Mouse (Mus musculus) megakaryocyte, embryonic 14.5 days (primary cell): ENCODE measurements around the gene Ddx28. TPM values are rescaled to one million over a fixed set of nuclear protein-coding genes. Genes with fewer than 3 reads are reported as not detected.
A peak's percentile ranks its signal among the peaks of the same experiment; 100 is the strongest.

ENCODE experiments used
- H3K27me3 ChIP-seq: replicated peaks from 2 replicates; pipeline ENCODE3; 2012; ENCODE audit warnings: inconsistent platforms
- H3K36me3 ChIP-seq: replicated peaks from 2 replicates; pipeline ENCODE3; 2012; ENCODE audit warnings: low read length, inconsistent platforms, mixed read lengths
- H3K4me1 ChIP-seq: 2 replicates; pipeline ENCODE4 v1.6.1; 2012; ENCODE audit warnings: inconsistent platforms
- H3K4me3 ChIP-seq: replicated peaks from 2 replicates; pipeline ENCODE3; 2012; ENCODE audit warnings: moderate library complexity, mild to moderate bottlenecking, inconsistent platforms
- H3K9me3 ChIP-seq: 2 replicates; pipeline ENCODE4 v1.6.1; 2012; ENCODE audit warnings: inconsistent platforms
- FLI1 ChIP-seq: IDR thresholded peaks from 2 replicates; pipeline ENCODE4 v1.6.1; 2012; ENCODE audit warnings: low read length, inconsistent platforms, mixed read lengths
- GATA1 ChIP-seq: IDR thresholded peaks from 3 replicates; pipeline ENCODE4 v1.6.1; 2012; ENCODE audit warnings: mixed read lengths, low read length, inconsistent platforms, borderline replicate concordance
- polyA plus RNA-seq: library from polyadenylated mRNA; stranded (reverse); fragments of >175 nt; gene quantifications from 2 replicates; pipeline ENCODE4 v1.2.3, GENCODE M21; 2012; ENCODE audit warnings: low replicate concordance; ENCODE audit not compliant: insufficient read depth

Gene Ddx28
- polyA plus RNA-seq, 1 experiment = 10.4 TPM

DNA sequence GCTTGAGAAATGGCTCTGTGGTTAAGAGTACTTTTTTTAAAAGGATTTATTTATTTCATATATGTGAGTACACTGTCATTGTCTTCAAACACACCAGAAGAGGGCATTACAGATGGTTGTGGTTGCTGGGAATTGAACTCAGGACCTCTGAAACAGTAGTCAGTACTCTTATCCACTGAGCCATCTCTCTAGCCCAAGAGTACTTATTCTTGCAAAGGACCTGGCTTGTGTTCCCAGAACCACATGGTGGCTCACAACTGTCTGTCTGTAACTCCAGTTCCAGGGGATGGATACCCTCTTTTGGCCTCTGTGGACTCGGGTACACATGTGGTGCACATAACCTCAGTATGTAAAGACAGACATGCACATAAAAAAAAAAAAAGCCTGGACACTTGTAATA, 42.3 kb downstream of the Ddx28 start:
- no peaks in the 10 kb centered on the region for H3K9me3 ChIP-seq
- TF ChIP-seq FLI1 (no peak), GATA1 (no peak)

DNA sequence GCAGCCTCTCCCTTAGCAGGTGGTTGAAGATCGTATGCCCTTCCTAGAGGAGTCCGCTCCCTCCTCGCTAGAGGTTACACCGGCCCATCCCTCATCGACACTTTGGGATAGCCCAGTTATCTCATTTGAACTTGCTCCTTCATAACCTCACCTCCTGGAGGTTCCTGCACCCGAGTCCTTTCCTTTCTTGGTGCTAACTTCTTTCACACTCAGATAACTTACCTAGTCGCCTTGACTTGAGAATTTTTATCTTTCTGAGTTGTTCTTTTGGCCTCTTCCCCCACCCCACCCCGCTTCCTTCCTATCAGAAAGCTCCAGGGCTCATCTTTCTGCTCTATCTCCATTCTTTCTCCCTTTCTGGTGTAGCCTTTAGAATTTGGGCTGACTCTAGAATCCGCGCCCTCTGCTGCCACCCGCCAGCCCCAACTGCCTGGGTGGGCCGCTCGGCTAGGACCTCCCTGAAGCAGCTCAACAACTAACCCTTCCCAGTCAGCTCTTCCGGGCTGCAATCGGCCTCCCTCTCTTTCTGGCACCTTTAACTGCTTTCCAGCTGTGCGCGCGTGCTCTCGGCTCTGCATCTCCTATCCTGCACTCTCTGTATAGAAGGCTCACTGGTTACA, 44.9 kb downstream of the Ddx28 start:
- Histone ChIP-seq H3K4me1 (peaks cover 53% of the 10 kb centered on the region), H3K27me3 (peaks cover 32% of the 10 kb centered on the region), H3K36me3 (no peaks in the 10 kb centered on the region), H3K9me3 (no peaks in the 10 kb centered on the region), H3K4me3 (peak overlapping the region; percentile 94)
- TF ChIP-seq GATA1 (no peak), FLI1 (no peak)

More for the DNA sequence above, 42.3 kb downstream of the Ddx28 start:
- Histone ChIP-seq H3K36me3 (no peaks in the 10 kb centered on the region), H3K4me1 (peaks cover 36% of the 10 kb centered on the region), H3K27me3 (peaks cover 20% of the 10 kb centered on the region), H3K4me3 (no peak overlapping the region)

DNA sequence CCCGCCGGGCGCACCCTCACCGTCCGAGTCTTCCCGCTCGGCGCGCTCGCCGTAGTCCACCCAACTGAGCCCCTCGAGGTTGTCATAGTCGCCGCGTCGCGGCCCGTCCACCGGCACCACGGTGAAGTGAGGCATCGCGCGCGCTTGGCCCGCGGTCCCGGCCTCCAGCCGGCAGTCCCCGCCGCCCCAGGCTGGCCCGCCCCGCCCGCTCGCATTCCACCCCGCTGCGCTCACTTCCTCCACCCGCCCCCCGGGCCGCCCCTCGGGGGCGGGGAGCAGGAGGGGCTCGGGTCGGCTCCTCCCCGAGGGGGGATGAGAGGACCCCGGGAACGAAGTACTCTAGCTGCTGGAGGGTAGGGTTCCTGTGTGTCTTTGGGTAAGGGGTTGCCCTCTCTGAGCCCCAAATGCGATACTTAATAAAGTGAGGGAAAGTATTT, 45.8 kb downstream of the Ddx28 start, which contains the start of gene Slc12a4:
Gene Slc12a4, minus strand, starts transcription at position 193 of the 437 bp plus-strand sequence.
- peak within 1 kb of the TSS; percentile 94 for H3K4me3 ChIP-seq
- peaks cover 61% of the 10 kb centered on the region for H3K4me1 ChIP-seq
- TF ChIP-seq GATA1 = no peak
- TF ChIP-seq FLI1 = no peak

DNA sequence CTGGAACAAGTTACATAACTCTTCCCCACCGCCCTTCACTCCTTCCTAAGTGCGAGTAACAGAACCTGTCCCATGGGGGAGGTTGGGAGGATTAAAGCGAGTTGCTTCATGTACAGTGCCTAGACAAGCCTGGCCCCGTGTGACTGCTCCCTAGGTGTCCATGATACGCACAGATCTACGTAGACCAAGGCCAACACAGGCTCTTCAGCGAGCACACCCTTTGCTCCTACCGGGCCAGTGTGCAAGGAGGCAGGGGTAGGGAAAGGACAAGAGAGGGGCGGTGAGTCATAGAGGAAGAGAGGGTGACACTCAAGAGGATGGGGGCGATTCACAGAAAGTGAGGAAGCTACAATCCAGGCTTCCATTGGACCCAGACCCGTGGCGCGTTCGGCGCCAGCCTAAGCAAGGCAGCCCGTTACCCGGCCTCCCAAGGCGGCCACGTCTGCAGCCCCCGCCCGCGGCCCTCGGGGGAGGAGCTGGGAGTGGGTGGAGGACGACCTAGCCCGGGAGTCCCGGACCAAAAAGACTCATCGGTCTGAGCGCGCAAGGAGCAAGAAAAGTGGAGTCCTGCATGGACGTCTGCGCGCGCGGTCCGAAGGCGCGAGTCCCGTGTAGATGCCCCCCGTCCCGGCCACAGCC, 46.3 kb downstream of the Ddx28 start:
- Histone ChIP-seq H3K9me3 (no peaks in the 10 kb centered on the region), H3K36me3 (peaks cover 1% of the 10 kb centered on the region), H3K4me3 (peak overlapping the region; percentile 94), H3K4me1 (peaks cover 67% of the 10 kb centered on the region), H3K27me3 (peaks cover 37% of the 10 kb centered on the region)
- TF ChIP-seq FLI1 (no peak), GATA1 (no peak)

More for the DNA sequence above, 45.8 kb downstream of the Ddx28 start, which contains the start of gene Slc12a4:
- H3K36me3 ChIP-seq = no peaks in the 10 kb centered on the region
- H3K27me3 ChIP-seq = peaks cover 36% of the 10 kb centered on the region
- no peaks in the 10 kb centered on the region for H3K9me3 ChIP-seq

DNA sequence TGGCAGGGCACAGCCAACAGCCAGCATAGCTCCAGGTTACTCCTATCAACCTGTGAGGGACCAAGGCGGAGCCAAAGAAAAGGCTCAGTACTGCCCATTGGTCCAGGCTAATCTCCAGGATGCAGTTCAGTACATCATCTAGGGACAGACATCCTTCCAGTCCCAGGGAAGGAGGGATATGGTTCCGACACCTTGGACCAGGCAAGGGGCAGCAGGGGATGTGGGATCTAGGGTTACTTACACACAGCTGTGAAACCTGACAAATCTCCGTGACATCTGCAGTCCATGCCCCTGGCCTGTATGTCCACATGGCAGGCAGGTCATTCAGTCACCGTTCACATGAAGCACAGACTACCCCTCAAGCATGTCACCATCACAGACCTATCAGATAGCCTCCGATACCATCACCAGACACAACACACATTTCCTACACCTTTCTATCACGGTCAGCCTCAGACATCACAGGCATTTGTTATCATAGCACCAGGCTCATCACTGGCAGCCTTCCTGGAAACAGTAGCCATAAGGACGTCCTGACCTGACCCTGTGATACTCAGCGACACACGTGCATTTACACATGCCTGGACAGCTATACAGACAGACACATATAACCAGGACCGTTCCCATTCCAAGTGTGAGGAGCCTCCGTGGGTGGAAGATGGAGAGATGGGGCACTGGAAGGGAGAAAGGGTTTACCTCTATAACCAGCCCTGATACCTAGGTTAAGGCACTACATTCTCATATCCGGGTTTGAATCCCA, 47.0 kb downstream of the Ddx28 start:
- H3K4me3 ChIP-seq = peak overlapping the region; percentile 94
- H3K36me3 ChIP-seq = peaks cover 7% of the 10 kb centered on the region
- TF ChIP-seq FLI1 (no peak), GATA1 (no peak)
- no peaks in the 10 kb centered on the region for H3K9me3 ChIP-seq
- peaks cover 70% of the 10 kb centered on the region for H3K4me1 ChIP-seq
- H3K27me3 ChIP-seq = peaks cover 42% of the 10 kb centered on the region

DNA sequence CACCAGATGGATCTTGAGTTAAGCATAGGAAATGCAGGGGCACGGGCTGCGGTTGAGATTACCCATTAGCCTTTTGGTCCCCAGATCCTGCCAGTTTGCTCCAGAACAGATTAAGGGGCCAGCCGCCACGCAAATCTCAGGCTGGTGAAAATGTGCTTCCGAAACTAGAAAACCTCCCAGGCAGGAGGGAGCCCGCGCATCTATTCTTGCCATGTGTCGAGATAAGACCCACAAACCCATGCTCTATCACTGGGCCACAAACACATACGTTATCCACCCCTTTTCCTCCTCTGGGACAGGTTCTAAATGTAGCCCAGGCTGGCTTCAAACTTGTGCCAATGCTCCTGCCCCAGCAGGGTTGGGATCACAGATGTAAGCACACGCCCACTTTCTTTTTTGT, 50.1 kb downstream of the Ddx28 start:
- no peaks in the 10 kb centered on the region for H3K9me3 ChIP-seq
- peak overlapping the region; percentile 70 for H3K4me3 ChIP-seq
- H3K27me3 ChIP-seq = peaks cover 51% of the 10 kb centered on the region
- TF ChIP-seq FLI1 (no peak), GATA1 (no peak)
- H3K36me3 ChIP-seq = peaks cover 19% of the 10 kb centered on the region
- peaks cover 67% of the 10 kb centered on the region for H3K4me1 ChIP-seq

DNA sequence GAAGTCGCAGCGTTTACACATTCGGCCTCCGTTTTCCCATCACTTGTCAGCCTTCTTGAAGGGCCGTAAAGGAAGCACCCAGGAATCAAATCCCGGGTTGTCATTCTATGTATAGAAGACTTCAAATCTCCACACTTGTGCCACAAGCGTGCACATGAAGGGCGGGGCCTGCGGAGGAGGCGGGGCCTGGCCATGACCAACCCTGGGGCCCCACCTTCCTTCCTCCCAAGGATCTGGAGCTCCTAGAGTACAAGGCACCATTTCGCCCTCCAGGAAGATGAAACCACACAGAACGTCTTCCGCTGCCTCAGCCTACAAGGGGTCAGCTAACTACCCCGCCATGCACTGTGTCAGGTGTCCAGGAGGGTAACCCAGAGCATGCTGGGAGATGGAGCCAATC, 50.6 kb downstream of the Ddx28 start:
- Histone ChIP-seq H3K4me1 (peaks cover 63% of the 10 kb centered on the region), H3K27me3 (peaks cover 51% of the 10 kb centered on the region), H3K36me3 (peaks cover 24% of the 10 kb centered on the region), H3K9me3 (no peaks in the 10 kb centered on the region), H3K4me3 (peak overlapping the region; percentile 70)
- TF ChIP-seq FLI1 (no peak), GATA1 (no peak)

Other genes starting within 250 kb of the Ddx28 start
- gene Ranbp10, start 184.5 kb downstream of the Ddx28 start, polyA plus RNA-seq = 10.3 and 11.1 TPM in 2 replicates
- not detected in 2 replicates for gene Tsnaxip1, start 184.2 kb downstream of the Ddx28 start, polyA plus RNA-seq
- 22.5 and 23.5 TPM in 2 replicates for gene Cenpt, start 158.6 kb downstream of the Ddx28 start, polyA plus RNA-seq
- gene Thap11, start 156.8 kb downstream of the Ddx28 start, polyA plus RNA-seq = 12.4 and 38.2 TPM in 2 replicates
- gene Nutf2, start 151.3 kb downstream of the Ddx28 start, polyA plus RNA-seq = 5.8 and 51.6 TPM in 2 replicates
- gene Edc4, start 131.0 kb downstream of the Ddx28 start, polyA plus RNA-seq = 8.0 and 13.1 TPM in 2 replicates
- 0.22 TPM in 1 of 2 replicates, not detected in the other for gene Nrn1l, start 118.3 kb downstream of the Ddx28 start, polyA plus RNA-seq
- 5.6 and 11.1 TPM in 2 replicates for gene Pskh1, start 111.4 kb downstream of the Ddx28 start, polyA plus RNA-seq
- gene Ctrl, start 78.0 kb downstream of the Ddx28 start, polyA plus RNA-seq = 0.39 TPM in 1 of 2 replicates, not detected in the other
- gene Psmb10, start 73.4 kb downstream of the Ddx28 start, polyA plus RNA-seq = 63.8 and 341 TPM in 2 replicates
- 0.66 TPM in 1 of 2 replicates, not detected in the other for gene Lcat, start 68.5 kb downstream of the Ddx28 start, polyA plus RNA-seq
- 4.5 and 6.7 TPM in 2 replicates for gene Slc12a4, start 45.8 kb downstream of the Ddx28 start, polyA plus RNA-seq
- 0.46 TPM in 1 of 2 replicates, not detected in the other for gene Dpep3, start 32.5 kb downstream of the Ddx28 start, polyA plus RNA-seq
- 3.6 TPM in 1 of 2 replicates, not detected in the other for gene Dus2, start 20.5 kb downstream of the Ddx28 start, polyA plus RNA-seq
- gene Dpep2nb, start 5.9 kb downstream of the Ddx28 start, polyA plus RNA-seq = not detected in 2 replicates
- 1.7 and 3.2 TPM in 2 replicates for gene Nfatc3, start 47.0 kb upstream of the Ddx28 start, polyA plus RNA-seq
- 1.6 and 7.5 TPM in 2 replicates for gene Esrp2, start 125.1 kb upstream of the Ddx28 start, polyA plus RNA-seq
- gene Pla2g15, start 138.5 kb upstream of the Ddx28 start, polyA plus RNA-seq = 16.9 and 32.0 TPM in 2 replicates
- 3.1 and 3.6 TPM in 2 replicates for gene Slc7a6, start 157.0 kb upstream of the Ddx28 start, polyA plus RNA-seq
- 11.7 and 21.5 TPM in 2 replicates for gene Slc7a6os, start 199.1 kb upstream of the Ddx28 start, polyA plus RNA-seq
- gene Prmt7, start 199.1 kb upstream of the Ddx28 start, polyA plus RNA-seq = 2.9 and 9.4 TPM in 2 replicates